Mouse (Mus musculus) forebrain, postnatal 0 days (tissue): ENCODE measurements around the gene Trim27. TPM values are rescaled to one million over a fixed set of nuclear protein-coding genes. Genes with fewer than 3 reads are reported as not detected.
A peak's percentile ranks its signal among the peaks of the same experiment; 100 is the strongest.

Experiments
- ATAC-seq: fragments of 200-750 bp; cut with Nextera tagmentation; 2 replicates; pipeline ENCODE4 v1.8.0; 2017; ENCODE audit warnings: mild to moderate bottlenecking, moderate library complexity
- DNase-seq: peaks from one replicate; pipeline ENCODE4 v3.0.0-alpha.2; 2015
- H3K27ac ChIP-seq: fragments of 300-500 bp; sonication (generic); 2 replicates; pipeline ENCODE4 v1.5.1; 2014; ENCODE audit warnings: low read depth, mild to moderate bottlenecking, antibody characterized with exemption, low read length, moderate library complexity, mixed read lengths
- H3K27me3 ChIP-seq: fragments of 300-500 bp; sonication (generic); 2 replicates; pipeline ENCODE4 v1.6.1; 2014; ENCODE audit warnings: mild to moderate bottlenecking, low read length, mixed read lengths; ENCODE audit not compliant: insufficient read depth
- H3K36me3 ChIP-seq: fragments of 300-500 bp; sonication (generic); 2 replicates; pipeline ENCODE4 v1.6.1; 2014; ENCODE audit warnings: mild to moderate bottlenecking, moderate library complexity; ENCODE audit not compliant: insufficient read depth
- H3K4me1 ChIP-seq: fragments of 300-500 bp; sonication (generic); 2 replicates; pipeline ENCODE4 v1.6.1; 2014; ENCODE audit warnings: antibody characterized with exemption; ENCODE audit not compliant: insufficient read depth
- H3K4me2 ChIP-seq: fragments of 300-500 bp; sonication (generic); 2 replicates; pipeline ENCODE4 v1.6.1; 2014; ENCODE audit warnings: low read depth, mild to moderate bottlenecking, moderate library complexity
- H3K4me3 ChIP-seq: fragments of 300-500 bp; sonication (generic); 2 replicates; pipeline ENCODE4 v1.5.1; 2014; ENCODE audit warnings: low read depth, low read length, mixed read lengths
- H3K9ac ChIP-seq: fragments of 300-500 bp; sonication (generic); 2 replicates; pipeline ENCODE4 v1.6.1; 2014; ENCODE audit warnings: mild to moderate bottlenecking
- H3K9me3 ChIP-seq: fragments of 300-500 bp; sonication (generic); 2 replicates; pipeline ENCODE4 v1.6.1; 2016; ENCODE audit warnings: low read length
- CTCF ChIP-seq: sonication (generic); IDR thresholded peaks from 2 replicates; pipeline ENCODE4 v1.5.1; 2016; ENCODE audit warnings: antibody characterized with exemption, control low read depth, low read depth
- WGBS: fragments of 180-500 bp; shearing (Covaris S2); extraction: QIAGEN DNeasy Blood & Tissue Kit; methylation state at CpG from one replicate; pipeline ENCODE4 v1.1.7; 2014; 5-methylcytosine and 5-hydroxymethylcytosine counted together
- polyA plus RNA-seq: library from polyadenylated mRNA; unstranded; fragments of >200 nt; fragmentation: Nextera tagmentation; extraction: Ambion mirVana; gene quantifications from 2 replicates; pipeline ENCODE4 v1.2.1, GENCODE M21; 2015
- total RNA-seq: library from RNA; depleted of rRNA; stranded (reverse); fragments of >200 nt; gene quantifications from 2 replicates; pipeline ENCODE4 v1.2.3, GENCODE M21; 2014

Trim27 gene
- total and polyA plus RNA-seq, 2 experiments from 2014 or later, result 85.3 to 90.9 TPM

DNA sequence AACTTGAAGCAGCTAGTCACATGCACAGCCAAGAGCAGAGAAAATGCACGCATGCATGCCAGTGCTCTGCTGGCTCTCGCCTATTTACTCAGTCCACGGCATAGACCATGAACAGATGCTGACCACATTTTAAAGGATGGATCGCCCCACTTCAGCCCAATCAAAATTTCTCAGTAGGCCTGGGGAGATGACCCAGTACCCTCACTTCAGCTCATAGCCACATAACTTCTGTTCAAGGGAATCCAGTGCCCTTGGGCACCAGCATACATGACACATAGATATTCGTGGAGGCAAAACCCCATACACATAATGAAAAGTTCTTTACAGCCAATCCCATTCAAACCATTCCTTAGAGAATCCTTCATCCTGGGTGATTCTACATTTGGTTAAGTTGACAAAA, 18.5 kb downstream of the Trim27 start:
- H3K4me1 ChIP-seq, result no peaks in the 10 kb centered on the region
- peaks cover 18% of the 10 kb centered on the region; the same call in 1 of the 2 replicates for H3K36me3 ChIP-seq
- DNase-seq (no peak), ATAC-seq (no peak)
- H3K9me3 ChIP-seq, result no peaks in the 10 kb centered on the region
- no peak overlapping the region for H3K4me3 ChIP-seq
- no peak overlapping the region for H3K9ac ChIP-seq
- no peaks in the 10 kb centered on the region for H3K27me3 ChIP-seq
- H3K27ac ChIP-seq, result no peak overlapping the region
- 73% methylated on average over 5 of the region's 5 CpGs for WGBS
- H3K4me2 ChIP-seq, result no peak overlapping the region
- no peak for TF ChIP-seq CTCF

DNA sequence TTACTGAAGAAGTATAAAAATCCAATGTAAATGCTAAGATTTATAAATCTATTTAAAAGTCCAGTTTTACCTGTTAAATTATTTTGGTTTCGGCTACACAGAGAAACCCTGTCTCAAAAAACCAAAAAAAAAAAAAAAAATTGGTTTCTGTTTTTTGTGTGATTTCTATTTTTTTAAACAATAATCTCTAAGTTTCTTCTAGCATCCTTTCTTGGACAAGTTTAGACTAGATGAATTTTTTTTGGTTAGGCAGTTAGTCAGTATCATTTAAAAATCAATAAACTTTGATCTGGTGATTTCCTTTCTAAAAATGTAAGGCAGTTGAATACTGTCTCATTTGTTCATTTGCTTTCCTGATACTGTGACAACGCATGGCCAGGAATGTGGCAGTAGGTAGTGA, 19.1 kb downstream of the Trim27 start:
- WGBS, result 74% methylated on average over 2 of the region's 2 CpGs
- no peak overlapping the region for H3K4me2 ChIP-seq
- H3K9me3 ChIP-seq, result no peaks in the 10 kb centered on the region
- no peaks in the 10 kb centered on the region for H3K4me1 ChIP-seq
- ATAC-seq, result no peak
- no peaks in the 10 kb centered on the region for H3K27me3 ChIP-seq
- H3K9ac ChIP-seq, result no peak overlapping the region
- no peak overlapping the region for H3K4me3 ChIP-seq
- no peak for TF ChIP-seq CTCF
- no peak overlapping the region for H3K27ac ChIP-seq
- H3K36me3 ChIP-seq, result peaks cover 12% of the 10 kb centered on the region; the same call in 1 of the 2 replicates
- DNase-seq, result no peak

DNA sequence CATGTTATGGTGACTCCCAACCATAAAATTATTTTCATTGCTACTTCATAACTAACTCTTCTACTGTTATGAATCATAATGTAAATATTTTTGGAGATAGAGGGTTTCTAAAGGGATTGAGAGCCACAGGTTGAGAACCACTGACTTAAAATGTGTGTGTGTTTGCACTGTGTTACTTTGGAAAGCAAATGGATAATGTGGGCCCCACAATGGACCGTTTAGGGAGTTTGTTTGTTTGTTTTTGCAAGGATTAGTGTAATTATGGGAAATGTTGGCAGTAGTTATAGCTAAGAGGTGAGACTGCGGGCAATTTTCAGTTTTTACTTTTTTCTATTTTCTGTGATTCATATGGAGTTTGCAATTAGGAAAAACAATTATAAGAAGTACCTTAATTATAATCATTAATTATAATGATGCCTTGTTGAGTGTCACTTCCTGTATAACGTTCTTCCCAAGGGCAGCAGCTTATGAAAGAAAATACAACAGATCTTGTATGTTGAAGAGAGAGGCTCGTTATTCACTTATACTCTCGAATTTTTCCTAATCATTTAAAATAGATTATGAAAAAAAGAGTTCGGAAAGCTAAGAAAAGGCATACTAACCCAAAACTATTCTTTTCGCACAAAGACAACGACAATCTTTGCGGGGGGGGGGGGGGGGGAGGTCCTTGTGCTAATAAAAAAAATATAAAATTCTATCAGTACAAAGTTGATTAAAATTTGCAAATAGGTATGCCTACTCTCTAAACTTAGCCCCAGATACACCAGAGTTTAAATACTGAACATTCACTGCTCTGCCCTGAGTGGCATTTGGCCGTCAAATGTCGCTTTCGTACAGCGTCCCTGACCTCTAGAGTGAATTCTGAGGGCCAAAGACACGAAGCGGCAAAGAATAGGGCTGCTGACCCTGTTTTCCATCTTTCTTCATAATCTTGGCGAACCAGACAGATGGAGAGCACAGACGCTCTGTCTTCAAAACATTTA, 20.1 kb downstream of the Trim27 start:
- Histone ChIP-seq H3K9ac (peak overlapping the region; percentile 53), H3K4me3 (peak overlapping the region; percentile 71), H3K27me3 (no peaks in the 10 kb centered on the region), H3K9me3 (no peaks in the 10 kb centered on the region), H3K4me2 (peak overlapping the region; percentile 67), H3K27ac (no peak overlapping the region), H3K4me1 (no peaks in the 10 kb centered on the region), H3K36me3 (peaks cover 5% of the 10 kb centered on the region; the same call in 1 of the 2 replicates)
- ATAC-seq (peak; percentile 27), DNase-seq (no peak)
- 3% methylated on average over 17 of the region's 17 CpGs for WGBS
- no peak for TF ChIP-seq CTCF

- peak; percentile 97 for ATAC-seq
- no peaks in the 10 kb centered on the region for H3K9me3 ChIP-seq
- TF ChIP-seq CTCF, result peak; percentile 93
- no peaks in the 10 kb centered on the region for H3K4me1 ChIP-seq
- no peaks in the 10 kb centered on the region for H3K27me3 ChIP-seq
- peaks cover 3% of the 10 kb centered on the region; the same call in 1 of the 2 replicates for H3K36me3 ChIP-seq
- peak; percentile 97 for DNase-seq
- peak overlapping the region; percentile 74 for H3K27ac ChIP-seq
- WGBS, result 3% methylated on average over 48 of the region's 48 CpGs
- H3K4me2 ChIP-seq, result peak overlapping the region; percentile 67
- peak overlapping the region; percentile 71 for H3K4me3 ChIP-seq
- peak overlapping the region; percentile 63 for H3K9ac ChIP-seq
These were observed 21.1 kb downstream of the Trim27 start for GRCm38 (mm10) chr13:21200043-21200999.

DNA sequence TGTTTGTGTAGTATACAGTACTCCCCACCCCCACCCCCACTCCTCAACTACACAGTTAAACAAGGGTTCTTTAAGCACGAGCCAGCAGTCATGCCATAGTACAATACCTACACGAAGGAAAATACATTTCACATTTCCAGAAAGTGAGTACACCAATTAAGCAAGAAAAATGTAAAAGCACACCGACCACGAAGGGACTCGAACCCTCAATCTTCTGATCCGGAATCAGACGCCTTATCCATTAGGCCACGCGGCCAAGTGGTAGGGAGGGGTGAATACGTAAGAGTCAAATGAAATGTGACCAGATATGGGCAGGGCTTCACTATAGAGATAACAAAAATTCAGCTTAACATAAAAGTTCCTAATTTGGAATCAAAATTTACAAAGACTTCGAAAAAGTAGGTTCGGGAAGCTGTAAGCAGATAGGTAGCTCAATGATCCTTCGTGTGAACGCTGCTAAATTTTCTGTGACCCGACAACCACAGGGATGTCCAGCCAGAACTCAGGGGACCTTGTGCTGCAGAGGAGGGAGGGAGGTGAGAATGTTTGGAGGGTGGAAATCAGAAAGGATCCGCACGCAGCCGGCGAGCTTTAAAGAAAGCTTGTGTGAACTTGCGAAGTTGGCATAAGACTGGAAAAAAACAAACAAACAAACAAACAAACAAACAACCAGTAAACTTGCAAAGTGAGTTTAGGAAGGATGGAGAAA, 36.2 kb downstream of the Trim27 start:
- Histone ChIP-seq H3K4me3 (peak overlapping the region; percentile 34), H3K4me2 (peak overlapping the region; percentile 52), H3K4me1 (0 out of 2 replicates have a peak, but pooled peaks cover 5% of the 10 kb centered on the region), H3K9me3 (no peaks in the 10 kb centered on the region), H3K9ac (0 out of 2 replicates have a peak overlapping the region, but pooled peaks have one; percentile 14), H3K27me3 (no peaks in the 10 kb centered on the region; the same call in 1 of the 2 replicates), H3K36me3 (no peaks in the 10 kb centered on the region), H3K27ac (no peak overlapping the region)
- ATAC-seq (peak; percentile 93), DNase-seq (peak; percentile 89)
- TF ChIP-seq CTCF, result no peak
- WGBS, result 2% methylated on average over 20 of the region's 20 CpGs

DNA sequence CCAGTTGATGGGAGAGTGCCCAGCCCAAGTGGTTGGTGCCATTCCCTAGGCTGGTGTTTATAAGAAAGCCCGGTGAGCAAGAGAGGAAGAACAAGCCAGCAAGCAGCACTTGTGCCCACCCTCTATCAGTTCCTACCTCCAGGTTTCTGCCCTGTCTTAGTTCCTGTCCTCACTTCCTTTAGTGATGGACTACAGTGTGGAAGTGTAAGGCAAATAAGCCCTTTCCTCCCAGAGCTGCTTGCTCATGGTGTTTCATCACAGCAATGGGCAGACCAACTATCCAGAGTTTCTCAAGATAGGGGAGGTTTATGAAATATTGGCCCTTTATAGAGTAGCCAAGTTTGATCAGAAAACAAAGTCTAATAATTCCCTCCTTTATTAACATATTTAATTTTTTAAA, 37.5 kb downstream of the Trim27 start:
- no peak for DNase-seq
- no peak overlapping the region for H3K4me3 ChIP-seq
- TF ChIP-seq CTCF, result no peak
- H3K9ac ChIP-seq, result no peak overlapping the region
- ATAC-seq, result no peak
- 57% methylated on average over 1 of the region's 1 CpGs for WGBS
- H3K4me2 ChIP-seq, result no peak overlapping the region
- H3K4me1 ChIP-seq, result peaks cover 8% of the 10 kb centered on the region; the same call in 1 of the 2 replicates
- H3K9me3 ChIP-seq, result no peaks in the 10 kb centered on the region
- H3K36me3 ChIP-seq, result no peaks in the 10 kb centered on the region
- no peaks in the 10 kb centered on the region; the same call in 1 of the 2 replicates for H3K27me3 ChIP-seq
- no peak overlapping the region for H3K27ac ChIP-seq
